In genomic region chr1:125687701-125688420, GRCm38 (mm10) we compare ENCODE assay signal across 12 mouse cellular contexts. TPM values are rescaled to one million over a fixed set of nuclear protein-coding genes. Genes with fewer than 3 reads are reported as not detected.
A peak's percentile ranks its signal among the peaks of the same experiment; 100 is the strongest.
DNase-seq lines count a peak whose midpoint lies in the region; ATAC-seq and TF ChIP-seq lines count a peak whose summit lies in the region.
"Had no signal": no experiment of that assay in that cellular context is flagged by ENCODE, and none has a peak within 500 bp of the region (broad histone marks: within the 10 kb centered on the region; RNA-seq: fewer than 3 reads in every experiment).

No protein-coding gene starts in this region.

- no peak for ATAC-seq in hindbrain, embryonic 14.5 days (ENCODE audit: low FRiP score)
- ATAC-seq: inflammation-experienced regulatory T-cells, adult 6 months had no signal

- H3K4me2 ChIP-seq in hindbrain, embryonic 14.5 days (replicated peaks): no peak overlapping the region

- no peaks in the 10 kb centered on the region for H3K4me1 ChIP-seq in hindbrain, embryonic 14.5 days (replicated peaks; ENCODE audit: control insufficient read depth, insufficient read depth, low read length)
- no peaks in the 10 kb centered on the region for H3K4me1 ChIP-seq in hindbrain, embryonic 10.5 days (replicated peaks)
- peaks cover 0 to 7% of the 10 kb centered on the region in 2 experiments; a peak in 1 of 4 replicates for H3K4me1 ChIP-seq in ES-E14 (ENCODE audit: control insufficient read depth in 2 of 2, insufficient read depth in 2 of 2, low read length in 2 of 2, poor library complexity in 1 of 2)
- H3K4me1 ChIP-seq: heart, embryonic 10.5 days had no signal

- peak; percentile 33 for DNase-seq in hindbrain, embryonic 14.5 days (ENCODE audit: low spot score)
- no peak for DNase-seq in hindbrain, embryonic 10.5 days (ENCODE audit: low spot score)
- peak; percentile 70 for DNase-seq in ES-E14 (ENCODE audit: low read depth, low spot score)
- peak; percentile 48 for DNase-seq in forelimb bud, embryonic 11.5 days (ENCODE audit: low read depth, low spot score)
- DNase-seq in lung, postnatal 10 days: peak; percentile 47
- DNase-seq in left cerebral cortex, adult 18-20 months (ENCODE audit: low spot score in 2 of 2): no peak
- DNase-seq in ovary, postnatal 36 days (ENCODE audit: low spot score): no peak
- DNase-seq: adrenal gland, adult 2 months; cerebellum, adult 11 months; layer of hippocampus, postnatal 36 days had no signal

- H3K9ac ChIP-seq in hindbrain, embryonic 14.5 days: no peak overlapping the region
- H3K9ac ChIP-seq in ES-E14 (ENCODE audit: insufficient read depth, low read depth, low read length, poor library complexity, severe bottlenecking): no peak overlapping the region

- no peak overlapping the region for H3K4me3 ChIP-seq in hindbrain, embryonic 14.5 days (replicated peaks; ENCODE audit: low read length)
- H3K4me3 ChIP-seq in hindbrain, embryonic 10.5 days: no peak overlapping the region
- H3K4me3 ChIP-seq in ES-E14 (ENCODE audit: insufficient read depth in 1 of 2, low read depth in 1 of 2, low read length in 2 of 2, poor library complexity in 1 of 2, severe bottlenecking in 1 of 2): no peak overlapping the region
- H3K4me3 ChIP-seq: heart, embryonic 10.5 days had no signal

- 78% methylated on average over 13 of the region's 13 CpGs for WGBS in hindbrain, embryonic 14.5 days
- 84% methylated on average over 13 of the region's 13 CpGs for WGBS in hindbrain, embryonic 10.5 days

- H3K27ac ChIP-seq in hindbrain, embryonic 14.5 days: no peak overlapping the region
- no peak overlapping the region for H3K27ac ChIP-seq in hindbrain, embryonic 10.5 days
- no peak overlapping the region for H3K27ac ChIP-seq in ES-E14 (ENCODE audit: insufficient read depth, low read depth, low read length, poor library complexity, severe bottlenecking)
- H3K27ac ChIP-seq: heart, embryonic 10.5 days had no signal

- no peaks in the 10 kb centered on the region for H3K27me3 ChIP-seq in hindbrain, embryonic 14.5 days (ENCODE audit: control insufficient read depth, insufficient read depth, low read length)
- H3K27me3 ChIP-seq in hindbrain, embryonic 10.5 days (ENCODE audit: insufficient read depth, poor library complexity, severe bottlenecking): no peaks in the 10 kb centered on the region

- in situ Hi-C loops in ES-E14 (cut with MboI; ENCODE audit: low sequenced_read_pairs in 2 of 2, unreplicated experiment in 2 of 2): no loop called here

- H3K36me3 ChIP-seq in hindbrain, embryonic 14.5 days (replicated peaks; ENCODE audit: control insufficient read depth, insufficient read depth): no peaks in the 10 kb centered on the region
- H3K36me3 ChIP-seq in hindbrain, embryonic 10.5 days: no peaks in the 10 kb centered on the region
- H3K36me3 ChIP-seq in ES-E14 (ENCODE audit: control insufficient read depth, insufficient read depth, low read length, poor library complexity, severe bottlenecking): no peaks in the 10 kb centered on the region
- H3K36me3 ChIP-seq: heart, embryonic 10.5 days had no signal

- no peaks in the 10 kb centered on the region for H3K9me3 ChIP-seq in hindbrain, embryonic 14.5 days (ENCODE audit: control insufficient read depth, low read length)
- H3K9me3 ChIP-seq in hindbrain, embryonic 10.5 days: no peaks in the 10 kb centered on the region
- no peaks in the 10 kb centered on the region for H3K9me3 ChIP-seq in ES-E14 (ENCODE audit: control insufficient read depth, insufficient read depth, low read depth, low read length)
- H3K9me3 ChIP-seq: heart, embryonic 10.5 days had no signal

TF ChIP-seq in ES-E14, 5 proteins besides CTCF, POLR2A, EP300 and RAD21:
- no peak for TF ChIP-seq ZNF384 (IDR thresholded peaks at IDR 0.05; ENCODE audit: low read depth, low read length)
- no peak for TF ChIP-seq HCFC1 (IDR thresholded peaks at IDR 0.05; ENCODE audit: borderline replicate concordance, insufficient read depth, low read length)
- no peak for TF ChIP-seq ZC3H11A (IDR thresholded peaks at IDR 0.05; ENCODE audit: borderline replicate concordance, low read depth, low read length)
- TF ChIP-seq MAFK (IDR thresholded peaks at IDR 0.05; ENCODE audit: insufficient read depth, low read depth, low read length): no peak
- TF ChIP-seq CHD2 (IDR thresholded peaks at IDR 0.05; ENCODE audit: low read depth, low read length): no peak

RNA-seq across cellular contexts. Expression of gene Gpr39, which starts 11.1 kb away (rescaled TPM):
- not detected in 2 replicates for polyA plus RNA-seq in hindbrain, embryonic 14.5 days (2014; fragmentation: Nextera tagmentation; extraction: Ambion mirVana)
- polyA plus RNA-seq in hindbrain, embryonic 10.5 days (2016; fragmentation: Nextera tagmentation; extraction: Ambion mirVana): 0.20 TPM in 1 of 2 replicates, not detected in the other
- 1.3 and 1.7 TPM in 2 replicates for total RNA-seq in ES-E14 (2012; rRNA removed)
- total RNA-seq in left cerebral cortex, adult 18-20 months (2021): not detected
- polyA plus RNA-seq: inflammation-experienced regulatory T-cells, adult 6 months had no signal

Comparison
In these comparisons a context has a peak if more than half of its experiments do, and no peak if none do; other contexts are left out.
1. DNase-seq: peak in hindbrain, embryonic 14.5 days (single experiment), ES-E14 (single experiment), forelimb bud, embryonic 11.5 days (single experiment) and lung, postnatal 10 days (single experiment); none in hindbrain, embryonic 10.5 days (single experiment), left cerebral cortex, adult 18-20 months (0 of 2) and ovary, postnatal 36 days (single experiment).